Mouse (Mus musculus) ovary, postnatal 36 days (tissue): ENCODE measurements around the gene Pde1b.
A peak's percentile ranks its signal among the peaks of the same experiment; 100 is the strongest.

Experiments
- DNase-seq: peaks from one replicate; pipeline ENCODE4 v3.0.0; 2022; ENCODE audit warnings: low spot score, mixed read lengths

Pde1b gene

GRCm38 (mm10) chr15:103502435-103503250 lies at the start of gene Pde1b:
Gene Pde1b, plus strand, starts transcription at chr15:103503034.
- peak; percentile 75 for DNase-seq

GRCm38 (mm10) chr15:103453551-103454218 lies 49.1 kb upstream of the Pde1b start, which contains the start of gene Nckap1l:
Gene Nckap1l, plus strand, starts transcription at chr15:103453794.
- no peak for DNase-seq

- DNase-seq: no peak
These were observed 48.4 kb upstream of the Pde1b start for GRCm38 (mm10) chr15:103454449-103454848.

GRCm38 (mm10) chr15:103462539-103463261 lies 40.1 kb upstream of the Pde1b start:
- DNase-seq: no peak

- DNase-seq: no peak
These were observed 31.2 kb upstream of the Pde1b start for GRCm38 (mm10) chr15:103471488-103472194.

- no peak for DNase-seq
These were observed 30.6 kb upstream of the Pde1b start for GRCm38 (mm10) chr15:103472265-103472664.

GRCm38 (mm10) chr15:103473182-103473581 lies 29.7 kb upstream of the Pde1b start:
- no peak for DNase-seq

- DNase-seq: no peak
These were observed 29.1 kb upstream of the Pde1b start for GRCm38 (mm10) chr15:103473769-103474168.

GRCm38 (mm10) chr15:103479080-103479606 lies 23.7 kb upstream of the Pde1b start:
- DNase-seq: no peak

- DNase-seq: no peak
These were observed 22.7 kb upstream of the Pde1b start for GRCm38 (mm10) chr15:103480129-103480528.

GRCm38 (mm10) chr15:103482488-103482887 lies 20.3 kb upstream of the Pde1b start:
- DNase-seq: no peak

GRCm38 (mm10) chr15:103484490-103484889 lies 18.3 kb upstream of the Pde1b start:
- DNase-seq: no peak

GRCm38 (mm10) chr15:103485106-103485505 lies 17.7 kb upstream of the Pde1b start:
- no peak for DNase-seq

GRCm38 (mm10) chr15:103486658-103487057 lies 16.2 kb upstream of the Pde1b start:
- no peak for DNase-seq

- DNase-seq: no peak
These were observed 14.5 kb upstream of the Pde1b start for GRCm38 (mm10) chr15:103488336-103488735.

GRCm38 (mm10) chr15:103496204-103497140 lies 6.4 kb upstream of the Pde1b start:
- no peak for DNase-seq

- no peak for DNase-seq
These were observed 4.7 kb upstream of the Pde1b start for GRCm38 (mm10) chr15:103498157-103498556.

- no peak for DNase-seq
These were observed 2.1 kb upstream of the Pde1b start for GRCm38 (mm10) chr15:103500723-103501122.

GRCm38 (mm10) chr15:103501186-103501585 lies 1.6 kb upstream of the Pde1b start:
- no peak for DNase-seq

- no peak for DNase-seq
These were observed 392 bp downstream of the Pde1b start for GRCm38 (mm10) chr15:103503251-103503600.

GRCm38 (mm10) chr15:103503660-103504059 lies 826 bp downstream of the Pde1b start:
- no peak for DNase-seq
